Mouse (Mus musculus): ENCODE data around the gene Vav1.
A peak's percentile ranks its signal among the peaks of the same experiment; 100 is the strongest.
"Not testable (repeated sequence)": the region's sequence is repeated elsewhere in the genome, so short reads cannot be mapped to it uniquely, and the experiment has no call there.

The Vav1 gene

DNA sequence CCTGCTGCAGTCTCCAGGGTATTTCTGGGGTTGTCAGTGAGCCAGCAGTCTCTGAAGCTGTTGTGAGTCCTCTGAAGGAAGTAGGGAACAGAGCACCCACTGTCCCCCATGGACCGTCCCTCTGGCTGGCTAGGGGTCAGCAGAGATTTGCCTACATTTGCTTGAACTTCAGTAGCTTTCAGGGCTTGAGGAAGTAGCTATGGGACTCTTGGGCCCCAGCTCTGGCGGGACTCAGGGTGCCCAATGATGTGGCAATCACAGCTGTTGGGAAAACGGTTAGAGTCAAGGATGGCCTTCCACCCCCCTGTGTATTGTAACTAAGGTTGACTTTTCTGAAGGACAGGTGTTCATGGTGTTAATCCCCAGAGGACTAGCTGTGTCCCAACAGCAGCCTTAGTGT lies 1.5 kb downstream of the Vav1 start:
- DNase-seq (ENCODE audit: low read depth): no peak

DNA sequence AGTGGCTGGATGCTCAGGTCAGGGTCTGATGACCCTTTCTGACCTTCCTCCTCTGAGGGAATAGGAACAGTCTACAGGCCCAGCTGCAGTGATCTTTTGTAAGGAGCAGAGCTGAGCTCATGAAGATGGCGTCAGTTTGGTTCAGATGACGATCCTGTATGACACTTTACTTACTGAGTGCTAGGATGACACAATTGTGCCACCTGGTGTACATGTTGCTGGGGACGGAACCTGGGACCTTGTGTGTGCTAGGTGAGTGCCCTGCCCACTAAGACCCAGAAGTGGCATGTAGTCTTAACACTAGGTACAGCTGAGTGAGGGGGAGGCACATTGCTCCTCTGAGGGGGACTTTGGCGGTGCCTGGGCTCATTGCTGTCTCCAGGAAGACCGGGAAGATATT lies 5.0 kb downstream of the Vav1 start:
- no peak for DNase-seq (ENCODE audit: low read depth)

DNA sequence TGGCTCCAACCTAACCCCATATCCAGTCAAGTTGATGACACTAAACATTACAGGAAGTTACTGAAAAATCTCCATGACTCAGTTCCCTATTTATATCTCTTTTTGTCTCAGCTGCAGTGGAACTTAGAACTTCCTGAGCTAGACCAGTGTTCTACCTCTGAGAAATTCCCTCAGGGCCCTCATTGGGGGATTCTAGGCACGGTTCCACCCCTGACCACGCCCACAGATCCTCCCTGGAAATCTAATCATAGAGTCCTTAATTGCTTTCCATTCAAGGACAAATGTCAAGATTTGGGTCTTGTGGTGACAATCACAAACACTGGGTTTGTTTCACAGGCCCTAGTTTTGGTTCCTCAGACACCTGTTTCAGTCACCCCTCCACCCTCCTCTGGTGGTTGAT lies 6.2 kb downstream of the Vav1 start:
- DNase-seq (ENCODE audit: low read depth): no peak

DNA sequence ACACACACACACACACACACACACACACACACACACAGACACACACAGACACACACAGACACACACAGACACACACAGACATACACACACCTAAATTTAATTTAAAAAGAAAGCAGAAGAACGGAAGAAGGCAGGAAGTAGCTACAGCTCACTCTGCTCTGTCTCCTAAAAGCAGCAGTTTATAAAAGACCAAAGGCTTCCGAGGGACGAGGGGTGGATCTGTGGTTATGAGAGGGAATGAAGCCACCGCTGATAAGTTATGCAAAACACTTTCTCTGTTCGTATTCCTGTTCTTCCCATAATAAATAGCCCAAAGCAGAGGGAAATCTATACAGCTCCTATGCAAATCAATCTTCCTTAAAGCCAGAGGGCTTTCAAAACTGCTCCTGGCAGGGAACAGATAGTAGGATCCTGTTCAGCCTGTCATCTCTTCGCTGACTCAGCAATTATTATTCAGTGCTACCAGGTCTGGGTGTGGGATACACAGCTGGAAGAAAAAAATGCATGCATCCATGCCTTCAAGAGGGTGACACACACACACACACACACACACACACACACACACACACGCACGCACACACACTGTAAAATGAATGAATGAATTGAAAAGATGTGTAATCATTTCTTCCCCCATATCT lies 7.9 kb downstream of the Vav1 start:
- DNase-seq (ENCODE audit: low read depth): no peak

DNA sequence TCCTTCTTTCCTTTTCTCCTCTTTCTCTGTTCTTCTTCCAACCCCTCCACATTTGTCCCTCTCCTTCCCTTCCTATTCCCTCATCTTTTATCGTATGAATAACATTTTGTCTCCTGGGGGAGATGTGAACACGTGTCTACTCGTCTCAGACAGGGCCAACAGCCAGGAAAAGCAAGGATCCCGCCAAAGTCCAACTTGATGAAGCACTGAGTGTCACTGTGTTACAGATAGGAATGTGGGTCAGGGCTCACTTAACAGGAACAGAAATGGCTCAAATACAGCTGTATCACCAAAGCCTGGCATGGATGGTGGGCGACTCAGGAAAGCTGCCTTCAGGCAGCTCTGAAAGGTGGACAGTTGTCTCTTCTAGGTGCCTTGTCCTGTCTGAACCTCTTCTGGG lies 10.4 kb downstream of the Vav1 start:
- no peak for DNase-seq (ENCODE audit: low read depth)

DNA sequence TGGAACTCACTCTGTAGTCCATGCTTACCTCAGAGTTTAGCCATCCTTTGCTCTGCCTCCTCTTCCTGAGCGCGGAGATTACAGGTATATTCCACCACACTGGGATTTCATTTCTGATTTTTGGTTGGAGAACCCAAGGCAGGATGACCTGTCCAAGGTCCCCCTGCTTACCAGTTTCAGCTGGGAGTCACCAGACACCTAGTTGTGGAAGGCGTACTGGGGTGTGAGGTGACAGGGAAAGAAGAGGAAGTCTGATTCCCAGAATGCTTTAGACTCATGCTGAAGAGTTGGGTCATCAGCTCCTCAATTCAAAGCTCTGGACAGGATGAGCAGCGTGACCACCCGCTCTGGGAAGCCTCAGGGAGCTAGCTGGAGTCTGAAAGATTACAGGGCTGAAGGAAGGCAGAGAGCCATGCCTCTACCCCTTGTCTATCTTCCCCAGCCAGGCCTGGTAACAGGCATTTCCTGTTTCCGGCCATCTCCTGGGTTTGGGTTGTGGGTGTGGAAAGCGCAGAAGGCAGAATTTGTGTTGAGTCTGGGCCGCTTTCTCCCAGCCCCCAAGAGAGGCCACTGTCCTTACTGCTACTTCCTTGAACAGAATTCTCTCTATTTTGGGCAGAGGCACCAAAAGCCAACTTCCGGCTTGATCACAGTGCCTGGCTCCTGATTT lies 11.2 kb downstream of the Vav1 start:
- no peak for DNase-seq (ENCODE audit: low read depth)

DNA sequence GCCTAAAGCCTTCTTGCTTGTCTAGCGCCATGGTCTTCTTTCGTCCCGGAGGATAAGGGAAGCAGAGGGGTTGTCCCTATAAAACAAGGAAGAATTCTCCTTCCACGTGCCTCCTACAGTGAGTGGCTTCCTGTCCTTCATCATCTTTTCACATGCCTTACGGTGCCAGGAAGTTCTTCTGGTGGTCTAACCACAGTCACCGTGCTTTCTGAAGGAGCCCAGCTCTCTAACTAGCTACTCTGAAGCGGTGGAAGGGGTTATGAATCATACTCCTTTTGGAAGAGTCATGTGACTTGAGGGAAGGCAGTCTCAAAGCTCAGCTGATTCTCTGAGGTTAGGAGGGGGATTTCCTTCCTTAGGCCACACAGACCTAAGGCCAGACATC lies 11.8 kb downstream of the Vav1 start:
- DNase-seq (ENCODE audit: low read depth): no peak

DNA sequence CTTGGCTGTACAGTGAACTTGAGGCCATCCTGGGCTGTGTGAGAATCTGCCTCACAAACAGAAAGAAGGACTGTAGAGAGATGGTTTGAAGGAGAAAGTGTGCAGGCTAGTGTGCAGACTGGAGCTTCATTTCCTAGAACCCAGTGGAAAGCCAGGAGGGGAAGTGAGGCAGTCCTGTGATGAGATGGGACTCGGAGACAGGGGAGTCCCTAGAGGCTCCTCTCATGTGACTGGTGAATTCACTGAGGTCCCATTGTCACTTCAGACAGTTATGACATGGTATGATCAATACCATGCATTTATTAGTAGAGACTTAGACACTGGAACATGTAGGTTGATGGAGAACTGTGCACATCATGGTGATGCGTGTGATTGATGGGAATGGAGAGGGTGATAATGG lies 13.4 kb downstream of the Vav1 start:
- no peak for DNase-seq (ENCODE audit: low read depth)

DNA sequence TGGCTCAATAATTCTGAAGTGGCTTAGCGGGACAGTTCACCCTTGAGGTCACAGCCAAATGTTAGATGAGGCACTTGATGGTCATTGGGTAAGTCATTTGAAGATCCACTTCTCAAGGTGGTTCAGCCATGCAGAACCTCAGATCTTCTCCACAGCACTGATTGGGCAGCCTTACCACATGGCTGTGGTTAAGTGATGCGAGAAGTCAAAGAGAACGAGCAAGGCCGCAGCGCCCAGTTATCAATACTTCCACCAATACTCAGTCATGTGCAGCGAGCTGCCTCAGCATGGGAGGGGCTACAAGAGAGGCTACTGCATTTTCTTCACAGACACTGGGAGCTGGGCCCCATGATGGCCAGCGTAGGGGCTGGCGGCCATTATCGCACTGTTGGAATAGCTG lies 14.1 kb downstream of the Vav1 start:
- DNase-seq (ENCODE audit: low read depth): no peak

DNA sequence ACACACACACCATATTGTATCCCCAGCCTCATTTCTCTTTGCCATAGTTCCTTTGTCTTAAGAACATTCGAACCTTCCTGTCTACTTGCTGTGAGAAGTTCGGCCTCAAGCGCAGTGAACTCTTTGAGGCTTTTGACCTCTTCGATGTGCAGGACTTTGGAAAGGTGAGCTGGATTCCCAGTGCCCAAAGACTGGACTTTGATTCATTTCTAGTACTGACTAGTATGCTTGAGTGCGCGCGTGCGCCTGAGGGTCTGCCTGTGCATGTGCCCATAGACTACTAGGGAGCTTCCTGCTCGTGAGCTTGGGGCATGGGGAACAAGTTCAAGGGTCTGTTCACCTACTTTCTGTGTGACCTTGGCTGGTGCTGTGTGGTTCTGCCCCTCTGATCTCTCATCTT lies 17.0 kb downstream of the Vav1 start:
- DNase-seq (ENCODE audit: low read depth): no peak

DNA sequence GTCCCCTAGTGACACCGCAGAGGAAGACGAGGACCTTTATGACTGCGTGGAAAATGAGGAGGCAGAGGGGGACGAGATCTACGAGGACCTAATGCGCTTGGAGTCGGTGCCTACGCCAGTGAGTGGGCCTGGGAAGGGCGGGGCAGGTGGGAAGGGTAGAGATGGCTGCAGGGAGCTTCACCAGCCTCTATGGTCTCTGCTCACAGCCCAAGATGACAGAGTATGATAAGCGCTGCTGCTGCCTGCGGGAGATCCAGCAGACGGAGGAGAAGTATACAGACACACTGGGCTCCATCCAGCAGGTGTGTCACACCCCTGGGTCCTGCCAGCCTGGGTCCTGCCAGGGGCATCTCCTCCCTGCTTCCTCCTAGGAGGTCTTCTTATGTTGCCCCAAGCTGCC lies 18.1 kb downstream of the Vav1 start:
- DNase-seq (ENCODE audit: low read depth): no peak

DNA sequence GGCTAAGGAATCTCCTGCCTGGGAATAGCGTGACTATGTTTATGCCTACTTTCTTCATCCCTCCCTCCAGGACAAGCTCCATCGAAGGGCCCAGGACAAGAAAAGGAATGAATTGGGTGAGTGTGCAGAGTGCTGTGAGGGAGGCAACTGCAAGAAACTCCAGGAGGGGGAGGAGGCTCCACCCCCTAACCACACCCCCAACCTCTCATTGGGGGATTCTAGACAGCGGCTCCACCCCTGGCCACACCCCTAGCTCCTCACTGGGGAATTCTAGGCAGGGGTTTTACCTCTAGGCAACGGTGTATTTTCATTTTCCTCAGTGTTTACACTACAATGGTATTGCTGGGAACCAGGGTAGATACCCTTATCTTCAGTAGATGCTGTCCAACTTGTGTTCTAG lies 26.7 kb downstream of the Vav1 start:
- DNase-seq (ENCODE audit: low read depth): no peak

DNA sequence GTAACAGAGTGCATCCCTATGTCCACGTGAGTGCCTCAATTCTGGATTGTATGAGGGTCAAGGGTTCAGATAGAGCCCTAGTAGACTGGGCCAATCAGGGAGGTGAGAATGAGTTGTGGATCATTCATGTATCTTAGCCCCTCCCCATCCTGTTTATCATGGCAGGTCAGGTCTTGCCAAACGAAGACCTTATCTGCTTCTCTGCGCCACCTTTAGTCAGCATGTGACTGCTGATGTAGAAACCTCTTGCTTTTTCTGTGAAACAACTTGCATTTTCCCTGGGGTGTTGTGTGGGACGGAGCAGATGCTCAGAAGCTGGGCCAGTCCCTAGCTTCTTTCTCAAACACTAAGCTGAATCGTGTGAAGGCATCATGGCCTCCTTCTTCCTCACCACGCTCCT lies 28.2 kb downstream of the Vav1 start:
- DNase-seq (ENCODE audit: low read depth): no peak

DNA sequence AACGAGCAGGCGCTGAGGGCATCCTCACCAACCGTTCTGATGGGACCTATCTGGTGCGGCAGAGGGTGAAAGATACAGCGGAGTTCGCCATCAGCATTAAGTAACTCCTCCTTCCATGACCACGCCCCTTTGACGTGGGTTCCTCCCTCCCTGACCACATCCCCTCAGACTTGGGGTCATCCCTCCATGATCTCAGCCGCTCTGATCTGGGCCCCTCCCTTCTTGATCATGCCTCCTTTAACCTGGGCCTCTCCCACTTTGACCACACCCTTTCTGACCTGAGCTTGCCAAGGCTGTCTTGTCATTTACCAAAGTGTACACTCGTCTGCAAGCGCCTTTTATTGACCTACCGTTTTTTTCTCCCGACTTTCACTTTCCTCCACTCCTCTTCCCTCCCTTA lies 32.9 kb downstream of the Vav1 start:
- DNase-seq (ENCODE audit: low read depth): no peak

DNA sequence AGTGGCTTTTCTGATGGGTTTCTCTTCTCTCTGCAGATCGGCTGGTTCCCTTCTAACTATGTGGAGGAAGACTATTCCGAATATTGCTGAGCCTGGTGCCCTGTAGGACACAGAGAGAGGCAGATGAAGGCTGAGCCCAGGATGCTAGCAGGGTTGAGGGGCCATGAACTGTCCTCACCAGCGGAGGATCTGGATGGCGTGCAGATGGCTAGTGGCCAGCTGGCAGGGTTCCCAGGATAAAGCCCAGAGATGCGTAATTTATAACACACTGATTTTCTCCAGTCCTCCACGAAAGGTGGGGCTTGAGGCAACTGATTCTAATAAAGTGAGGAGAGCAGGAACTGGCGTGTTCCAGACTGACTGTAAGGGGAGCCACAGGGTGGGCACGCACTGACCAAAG lies 48.7 kb downstream of the Vav1 start:
- DNase-seq (ENCODE audit: low read depth): no peak

DNA sequence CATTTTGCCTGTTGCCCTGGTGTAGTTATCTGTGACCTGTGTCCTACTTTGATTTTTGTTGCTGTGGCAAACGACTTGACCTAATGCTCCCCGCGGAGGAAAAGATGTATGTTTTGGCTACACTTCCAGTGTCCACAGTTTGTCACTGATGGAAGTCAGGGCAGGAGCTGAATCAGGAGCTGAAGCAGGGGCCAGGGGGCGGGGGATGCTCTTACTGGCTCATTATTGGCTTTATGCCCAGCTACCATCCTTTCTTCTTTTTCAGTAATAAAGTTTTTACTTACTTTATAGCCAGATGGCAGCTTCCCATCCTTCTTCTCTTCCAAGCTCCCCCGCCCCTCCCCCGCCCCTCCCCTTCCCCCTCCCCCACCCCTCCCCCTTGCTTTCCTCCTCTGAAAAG lies 50.0 kb downstream of the Vav1 start:
- DNase-seq (ENCODE audit: low read depth): no peak

DNA sequence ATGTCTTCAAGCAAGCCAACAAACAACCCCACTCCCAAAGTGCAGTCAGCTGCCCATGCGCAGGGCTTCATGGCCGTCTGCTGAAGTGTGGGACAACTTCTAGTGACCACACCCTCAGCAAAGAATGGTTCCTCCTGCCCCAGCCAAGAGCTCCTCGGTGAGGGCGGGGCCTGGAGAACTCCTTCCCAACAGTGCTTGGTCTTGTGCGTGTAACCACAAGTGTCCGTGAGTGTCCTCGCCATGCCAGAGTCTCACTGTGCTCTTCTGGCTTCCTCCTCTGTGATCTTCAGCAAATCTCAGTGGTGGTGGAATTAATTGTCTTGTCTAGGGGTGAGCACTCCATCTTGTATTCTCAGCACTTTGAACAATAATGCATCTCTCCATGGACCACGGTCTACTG lies 52.1 kb downstream of the Vav1 start:
- no peak for DNase-seq (ENCODE audit: low read depth)

DNA sequence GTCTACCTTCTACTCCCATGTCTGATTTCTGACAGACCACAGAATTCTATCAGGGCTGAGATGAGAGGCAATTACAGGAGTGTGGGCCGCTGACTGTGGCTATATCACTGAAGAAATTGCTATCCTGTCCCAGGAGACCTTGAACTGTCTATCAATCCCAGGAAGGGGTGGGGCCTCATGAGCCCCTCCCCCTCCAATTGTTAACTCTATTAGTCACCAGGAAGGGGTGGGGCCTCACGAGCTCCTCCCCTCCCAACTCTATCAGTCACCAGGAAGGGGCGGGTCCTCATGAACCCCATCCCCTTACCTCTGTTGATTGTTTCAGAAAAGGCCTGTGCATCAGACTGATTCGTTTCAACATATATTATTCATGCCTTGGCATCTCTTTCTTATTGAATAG lies 53.3 kb downstream of the Vav1 start:
- DNase-seq (ENCODE audit: low read depth): no peak

DNA sequence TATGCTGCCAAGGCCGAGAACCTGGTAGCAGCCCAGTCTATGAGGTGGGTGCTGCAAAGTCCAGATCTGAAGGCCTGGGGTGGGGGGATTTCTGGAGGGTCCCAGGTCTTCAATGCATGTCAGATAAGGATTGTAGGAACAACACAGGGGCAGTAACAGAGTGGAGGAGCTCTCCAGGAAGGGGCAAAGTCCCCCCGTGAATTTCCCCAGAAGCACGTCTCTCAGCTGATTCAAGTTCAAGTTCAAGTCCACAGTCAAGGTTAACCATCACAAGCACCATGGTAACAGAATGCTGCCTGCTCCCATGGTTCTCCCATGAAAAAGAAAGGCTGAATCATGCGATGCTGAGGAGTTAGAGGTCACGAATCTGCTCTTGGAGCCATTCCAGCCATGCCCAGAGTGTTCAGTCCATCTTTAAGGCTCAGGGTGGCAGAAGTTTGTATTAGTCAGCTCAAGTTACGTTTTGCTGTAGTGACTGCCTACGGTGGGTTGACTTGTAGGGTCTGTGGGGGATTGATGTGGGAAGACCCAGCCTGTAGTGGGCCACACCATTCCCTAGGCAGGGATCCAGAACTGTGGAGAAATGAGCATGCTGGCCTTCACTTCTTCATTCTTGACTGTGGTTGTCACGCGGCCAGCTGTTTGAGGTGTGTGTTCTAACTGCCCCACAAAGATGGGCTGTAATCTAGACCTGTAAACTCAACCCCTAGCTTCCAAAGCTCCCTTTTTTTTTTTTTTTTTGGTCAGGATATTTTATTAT lies 55.3 kb downstream of the Vav1 start:
- no peak for DNase-seq (ENCODE audit: low read depth)

DNA sequence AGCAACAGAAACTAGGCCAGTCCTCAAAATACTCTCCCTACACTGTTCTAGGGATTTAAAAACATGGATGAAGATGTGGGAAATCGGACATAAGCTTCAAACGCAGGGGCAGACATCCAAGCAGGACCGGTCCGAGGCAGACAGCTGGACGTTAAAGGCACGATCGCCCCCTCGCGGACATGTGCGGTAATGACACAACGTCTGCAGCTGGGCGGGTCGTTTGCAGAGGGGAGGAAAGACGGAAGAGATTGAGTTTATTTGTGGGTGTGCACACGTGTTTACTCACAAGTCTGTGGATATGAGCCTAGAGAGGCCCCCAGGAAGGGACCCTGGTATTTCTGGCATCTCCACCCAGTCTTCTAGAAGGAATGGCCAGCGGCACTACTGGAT lies 55.9 kb downstream of the Vav1 start:
- peak; percentile 28 for DNase-seq (ENCODE audit: low read depth)

DNA sequence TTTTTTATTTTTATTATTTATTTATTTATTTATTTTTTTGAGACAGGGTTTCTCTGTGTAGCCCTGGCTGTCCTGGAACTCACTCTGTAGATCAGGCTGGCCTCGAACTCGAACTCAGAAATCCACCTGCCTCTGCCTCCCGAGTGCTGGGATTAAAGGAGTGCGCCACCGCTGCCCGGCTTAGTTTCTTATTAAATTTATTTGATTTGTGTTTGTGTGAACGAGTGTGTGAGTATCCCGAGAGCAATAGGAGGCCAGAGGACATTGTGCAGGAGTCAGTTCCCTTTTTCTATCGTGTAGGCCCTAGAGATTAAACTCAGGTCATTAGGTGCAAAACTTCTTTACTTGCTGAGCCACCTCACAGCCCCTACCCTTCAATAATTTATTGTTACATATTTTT lies 56.3 kb downstream of the Vav1 start:
- not testable (repeated sequence) for DNase-seq (ENCODE audit: low read depth)

DNA sequence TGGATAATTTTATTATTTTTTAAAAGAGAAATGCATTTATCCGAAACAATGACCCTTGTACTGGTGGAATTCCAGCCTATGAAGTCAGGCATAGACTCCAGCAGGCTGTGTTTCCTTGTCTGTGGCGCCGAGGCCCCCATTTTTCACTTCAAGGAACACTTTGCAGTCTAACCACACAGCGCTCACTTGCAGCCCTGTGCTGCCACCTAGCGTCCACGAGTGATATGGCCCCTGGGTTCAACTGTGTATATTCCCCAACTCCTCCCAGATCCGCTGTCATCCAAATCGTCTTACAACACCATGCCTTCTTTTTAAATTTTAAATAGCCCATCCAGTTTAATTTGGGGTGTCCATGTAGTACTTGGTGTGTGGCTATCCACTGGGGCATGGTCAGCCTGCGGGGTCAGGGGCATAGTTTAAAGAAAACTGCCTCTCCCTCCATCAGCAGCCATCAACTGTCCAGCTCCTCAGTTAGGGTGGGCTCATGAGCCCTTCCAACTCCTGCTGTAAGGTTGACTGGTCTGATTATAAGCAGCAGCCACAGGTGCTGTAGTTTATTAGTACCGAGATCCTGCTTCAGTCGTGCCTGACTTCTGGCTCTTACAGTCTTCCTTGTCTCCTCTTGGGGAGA lies 56.9 kb downstream of the Vav1 start:
- DNase-seq (ENCODE audit: low read depth): peak; percentile 54

DNA sequence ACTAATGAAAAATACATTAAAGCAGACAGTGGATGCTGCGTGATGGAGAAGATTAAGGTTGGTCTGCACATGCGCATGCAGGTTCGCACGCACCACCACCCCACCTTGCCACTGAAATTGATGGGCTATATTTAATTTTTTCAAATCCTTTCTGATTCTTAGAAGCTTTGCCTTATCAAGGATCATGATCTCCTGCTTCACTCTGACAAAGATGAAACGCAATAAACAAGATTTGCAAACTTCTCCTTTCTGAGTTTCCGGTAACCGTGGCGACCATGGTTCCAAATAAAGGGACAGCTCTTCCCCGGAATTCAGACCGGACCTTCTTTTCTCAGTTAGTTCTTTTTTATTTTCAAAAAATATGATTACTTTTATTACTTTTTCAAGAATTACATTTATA lies 59.1 kb downstream of the Vav1 start:
- DNase-seq (ENCODE audit: low read depth): no peak

All from fibroblast of lung, adult 2 months (primary cell).